Mouse (Mus musculus) gonadal fat pad, adult 2 months (tissue): ENCODE measurements around the gene Idh3g. TPM values are rescaled to one million over a fixed set of nuclear protein-coding genes. Genes with fewer than 3 reads are reported as not detected.
"Not testable (repeated sequence)": the region's sequence is repeated elsewhere in the genome, so short reads cannot be mapped to it uniquely, and the experiment has no call there.

Experiments used
- DNase-seq: peaks from one replicate; pipeline ENCODE4 v3.0.0-alpha.2; 2012; ENCODE audit warnings: low read depth
- polyA plus RNA-seq: library from polyadenylated mRNA; depleted of rRNA; stranded (reverse); fragments of >200 nt; gene quantifications from 2 replicates; pipeline ENCODE4 v1.2.3, GENCODE M21; 2012; rRNA removed

Idh3g gene
- polyA plus RNA-seq, 1 experiment: 377 TPM

- no peak for DNase-seq
Measured at GRCm38 (mm10) chrX:73756334-73757140, 30.2 kb downstream of the Idh3g start, which contains the start of gene Plxnb3. Gene Plxnb3, plus strand, starts transcription at chrX:73757090.

DNA sequence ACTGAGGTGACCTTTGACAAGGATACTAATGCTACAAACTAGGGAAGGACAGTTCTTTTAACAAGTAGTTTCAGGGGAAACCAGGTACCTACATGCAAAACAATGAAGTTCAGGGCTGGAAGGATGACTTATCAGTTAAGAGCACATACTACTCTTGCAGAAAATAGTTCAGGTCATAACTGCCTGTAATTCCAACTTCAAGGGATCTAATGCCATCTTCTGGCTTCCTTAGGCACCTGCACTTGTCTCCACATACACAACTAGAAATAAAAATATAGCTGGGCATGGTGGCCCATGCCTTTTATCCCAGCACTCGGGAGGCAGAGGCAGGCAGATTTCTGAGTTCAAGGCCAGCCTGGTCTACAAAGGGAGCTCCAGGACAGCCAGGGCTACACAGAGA lies 37.7 kb downstream of the Idh3g start:
- DNase-seq: no peak

DNA sequence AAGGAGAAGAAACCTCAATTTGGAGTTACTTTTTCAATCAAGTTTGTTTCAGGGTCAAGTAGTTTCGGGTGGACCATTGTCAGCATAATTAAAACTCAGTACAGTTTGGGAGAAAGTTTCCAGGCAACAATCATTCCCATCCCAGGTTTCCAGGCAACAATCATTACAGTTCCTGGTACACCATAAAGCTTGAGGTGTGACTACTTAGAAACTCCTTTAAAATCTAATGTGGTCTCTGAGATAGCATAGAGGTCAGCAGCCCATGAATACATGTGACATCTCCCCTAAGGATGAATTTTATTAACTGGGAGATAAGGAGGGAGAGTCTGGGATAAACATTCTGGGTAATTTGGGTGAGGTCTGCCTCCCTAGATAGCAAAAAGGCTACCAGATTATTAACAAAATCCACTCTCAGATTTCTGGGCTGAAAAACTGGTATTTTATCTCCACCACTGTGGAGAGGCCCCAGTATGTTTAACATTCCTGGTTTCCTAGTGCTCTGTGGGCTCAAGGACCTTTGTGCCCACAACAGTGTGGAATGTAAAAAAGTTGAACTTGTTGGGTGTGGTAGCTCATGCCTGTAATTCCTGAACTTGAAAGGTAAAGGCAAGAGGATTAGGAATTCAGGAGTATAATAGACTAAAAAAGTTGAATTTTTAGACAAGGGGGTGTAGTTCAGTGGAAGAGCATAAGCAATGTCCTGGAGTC lies 41.8 kb downstream of the Idh3g start:
- DNase-seq: no peak

GRCm38 (mm10) chrX:73739841-73740240 lies 46.9 kb downstream of the Idh3g start:
- not testable (repeated sequence) for DNase-seq

DNA sequence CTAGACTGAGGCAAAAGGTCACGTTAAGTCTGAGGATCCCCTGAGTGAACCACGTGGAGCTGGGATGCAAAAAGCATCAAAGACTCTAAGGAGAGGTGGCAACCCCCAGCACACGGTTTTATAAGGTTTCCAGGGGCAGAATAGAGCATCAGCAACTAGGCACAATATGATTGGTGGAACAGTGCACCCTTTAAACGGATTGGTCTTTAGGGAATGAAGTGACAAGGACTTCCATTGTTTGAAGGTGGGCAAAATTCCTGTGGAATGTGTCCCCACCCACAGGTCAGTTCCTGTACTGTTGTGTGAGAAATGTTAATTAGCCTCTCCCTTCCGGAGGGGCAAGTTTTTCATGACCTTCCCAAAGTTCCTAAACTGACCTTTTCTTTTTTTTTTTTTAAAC lies 47.5 kb downstream of the Idh3g start:
- DNase-seq: no peak

GRCm38 (mm10) chrX:73738155-73738554 lies 48.5 kb downstream of the Idh3g start:
- no peak for DNase-seq

GRCm38 (mm10) chrX:73730908-73731307 lies 55.8 kb downstream of the Idh3g start:
- DNase-seq: no peak

Other genes starting within 250 kb of the Idh3g start
- 0.72 and 2.5 TPM in 2 replicates for gene Dusp9, start 147.5 kb downstream of the Idh3g start, polyA plus RNA-seq
- 13.0 and 19.9 TPM in 2 replicates for gene Pnck, start 126.8 kb downstream of the Idh3g start, polyA plus RNA-seq
- gene Slc6a8, start 113.7 kb downstream of the Idh3g start, polyA plus RNA-seq: 29.2 and 31.7 TPM in 2 replicates
- gene Bcap31, start 70.7 kb downstream of the Idh3g start, polyA plus RNA-seq: 101 and 136 TPM in 2 replicates
- 20.6 and 21.6 TPM in 2 replicates for gene Abcd1, start 70.3 kb downstream of the Idh3g start, polyA plus RNA-seq
- gene Plxnb3, start 29.8 kb downstream of the Idh3g start, polyA plus RNA-seq: 0.88 and 1.6 TPM in 2 replicates
- 3.8 and 4.6 TPM in 2 replicates for gene Srpk3, start 12.5 kb downstream of the Idh3g start, polyA plus RNA-seq
- gene Ssr4, start 131 bp upstream of the Idh3g start, polyA plus RNA-seq: 419 and 485 TPM in 2 replicates
- gene Pdzd4, start 38.1 kb upstream of the Idh3g start, polyA plus RNA-seq: 1.7 and 2.2 TPM in 2 replicates
- gene Avpr2, start 105.2 kb upstream of the Idh3g start, polyA plus RNA-seq: not detected in 2 replicates
- 1.6 and 1.9 TPM in 2 replicates for gene L1cam, start 109.2 kb upstream of the Idh3g start, polyA plus RNA-seq
- 9.2 TPM in 2 replicates for gene Arhgap4, start 135.0 kb upstream of the Idh3g start, polyA plus RNA-seq
- gene Naa10, start 135.0 kb upstream of the Idh3g start, polyA plus RNA-seq: 63.3 and 74.8 TPM in 2 replicates
- 33.3 and 35.8 TPM in 2 replicates for gene Renbp, start 144.0 kb upstream of the Idh3g start, polyA plus RNA-seq
- 36.2 and 66.9 TPM in 2 replicates for gene Hcfc1, start 179.5 kb upstream of the Idh3g start, polyA plus RNA-seq
- gene Irak1, start 237.0 kb upstream of the Idh3g start, polyA plus RNA-seq: 230 and 236 TPM in 2 replicates